Mouse (Mus musculus) left cerebral cortex, adult 2 months (tissue): ENCODE measurements around the gene Mrpl34. TPM values are rescaled to one million over a fixed set of nuclear protein-coding genes. Genes with fewer than 3 reads are reported as not detected.
A peak's percentile ranks its signal among the peaks of the same experiment; 100 is the strongest.

Experiments
- DNase-seq, 2 experiments: peaks; one replicate each; pipeline ENCODE4 v3.0.0; 2021 to 2022; ENCODE audit warnings: low spot score in 2 of 2, mixed read lengths in 1 of 2; ENCODE audit errors: extremely low spot score in 1 of 2
- H3K27ac ChIP-seq: fragments of 200-600 bp; 2 replicates; pipeline ENCODE4 v1.8.1; 2022
- H3K4me3 ChIP-seq: fragments of 200-600 bp; 2 replicates; pipeline ENCODE4 v1.8.1; 2022
- CTCF ChIP-seq: fragments of 200-600 bp; IDR thresholded peaks from 2 replicates; pipeline ENCODE4 v1.8.1; 2022; ENCODE audit warnings: antibody characterized with exemption, mild to moderate bottlenecking, moderate library complexity
- intact Hi-C: fragments of 180-260 bp; cut with DNase I; formaldehyde crosslinking; loops from one replicate; pipeline ENCODE4 v1.15.1; 2025
- total RNA-seq, 2 experiments: library from RNA; stranded (reverse); gene quantifications; 2 replicates each; pipeline ENCODE4 v1.2.3; 2021

Gene Mrpl34
- total RNA-seq, 2 experiments from 2014 or later: 49.2 to 57.1 TPM

GRCm38 (mm10) chr8:71478943-71479342 is 14.2 kb downstream of the Mrpl34 start:
- no peak overlapping the region for H3K4me3 ChIP-seq
- H3K27ac ChIP-seq: no peak overlapping the region
- intact Hi-C loops: no loop called here
- no peak for TF ChIP-seq CTCF
- no peak for DNase-seq

- Histone ChIP-seq H3K4me3 (no peak overlapping the region), H3K27ac (no peak overlapping the region)
- DNase-seq: no peak
- intact Hi-C loops: no loop called here
- no peak for TF ChIP-seq CTCF
Observed at GRCm38 (mm10) chr8:71483932-71484331, 19.2 kb downstream of the Mrpl34 start.

GRCm38 (mm10) chr8:71484736-71485135 is 20.0 kb downstream of the Mrpl34 start:
- intact Hi-C loops: loop anchor here (1.0 kb wide), 1 partner anchor 20 kb away; the partner anchor contains the start of gene Mrpl34
- H3K27ac ChIP-seq: no peak overlapping the region
- no peak for TF ChIP-seq CTCF
- no peak for DNase-seq
- peak overlapping the region; percentile 73 for H3K4me3 ChIP-seq

GRCm38 (mm10) chr8:71485142-71486135 is 20.7 kb downstream of the Mrpl34 start, which contains the start of gene Ano8:
Gene Ano8, minus strand, starts transcription at chr8:71485963.
- Histone ChIP-seq H3K4me3 (peak within 1 kb of the TSS; percentile 73), H3K27ac (peak within 1 kb of the TSS; percentile 85)
- intact Hi-C loops: loop anchor here (1.0 kb wide), 1 partner anchor 21 kb away; the partner anchor contains the start of gene Mrpl34
- no peak for TF ChIP-seq CTCF
- DNase-seq: peak; percentile 86 to 87

- TF ChIP-seq CTCF: no peak
- DNase-seq: no peak
- intact Hi-C loops: no loop called here
- Histone ChIP-seq H3K27ac (peak overlapping the region; percentile 85), H3K4me3 (peak overlapping the region; percentile 73)
Observed at GRCm38 (mm10) chr8:71486136-71486529, 21.4 kb downstream of the Mrpl34 start.

DNA sequence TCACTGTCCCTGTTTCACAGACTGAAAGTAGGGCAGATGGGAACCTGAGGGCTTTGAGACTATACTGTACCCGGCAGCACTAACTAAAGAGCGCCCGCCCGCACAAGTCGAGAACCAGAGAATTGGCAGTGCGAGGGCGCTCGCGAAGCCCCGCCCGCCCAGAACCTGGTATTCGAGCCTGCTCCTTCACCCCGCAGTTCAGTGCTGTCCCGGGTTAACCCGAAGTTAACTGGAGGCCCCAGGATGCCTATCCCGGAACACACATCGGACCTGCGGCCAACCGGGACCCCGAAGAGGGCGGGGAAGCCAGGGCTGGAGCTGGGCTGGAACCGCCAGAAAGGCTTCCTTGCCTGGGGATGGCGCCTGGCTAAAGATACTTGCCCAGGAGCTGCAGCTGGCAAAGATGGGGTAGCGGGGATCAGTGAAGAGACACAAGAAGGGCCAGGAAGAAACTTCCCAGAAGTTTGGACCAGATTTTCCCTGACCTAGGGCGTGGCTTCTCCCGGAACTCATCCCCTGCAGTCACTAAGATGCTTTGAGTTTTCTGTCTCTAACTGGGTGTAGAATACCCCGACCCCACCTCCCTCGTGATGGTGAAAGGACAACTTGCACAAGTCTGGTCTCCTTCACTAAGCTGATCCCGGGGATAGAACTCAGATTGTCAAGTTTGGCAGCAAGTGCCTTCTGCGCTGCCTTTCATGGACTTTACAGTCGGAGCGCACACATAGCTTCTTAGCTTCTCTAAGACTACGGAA is 23.1 kb downstream of the Mrpl34 start, which contains the start of gene Gtpbp3:
Gene Gtpbp3 (plus strand): TSS at position 413 of the 755 bp plus-strand sequence.
- peak within 1 kb of the TSS; percentile 60 for H3K4me3 ChIP-seq
- no peak for TF ChIP-seq CTCF
- DNase-seq: peak; percentile 77
- H3K27ac ChIP-seq: peak within 1 kb of the TSS; percentile 80
- intact Hi-C loops: no loop called here

DNA sequence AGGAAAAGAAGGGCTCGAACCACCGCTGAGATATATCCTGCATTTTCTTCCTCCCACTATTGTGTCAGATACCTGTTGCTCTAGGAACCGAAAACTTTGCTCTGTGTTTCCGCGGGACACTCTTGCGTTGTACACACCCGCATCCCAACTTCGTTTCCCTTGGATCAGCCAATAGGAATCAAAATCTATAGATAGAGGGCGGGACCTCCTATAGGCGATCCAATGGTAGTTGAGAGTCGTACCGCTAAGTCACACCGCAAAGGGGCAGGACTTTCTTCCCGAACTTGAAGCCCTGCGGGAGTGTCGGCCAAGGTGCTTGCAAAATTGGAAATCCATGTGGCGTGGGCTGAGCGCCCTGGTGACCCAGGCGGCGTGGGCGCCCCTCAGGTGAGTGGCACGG is 23.7 kb downstream of the Mrpl34 start:
- DNase-seq: peak; percentile 77 to 85
- H3K4me3 ChIP-seq: peak overlapping the region; percentile 60
- intact Hi-C loops: no loop called here
- TF ChIP-seq CTCF: no peak; the same call in 1 of the 2 replicates
- H3K27ac ChIP-seq: peak overlapping the region; percentile 69

DNA sequence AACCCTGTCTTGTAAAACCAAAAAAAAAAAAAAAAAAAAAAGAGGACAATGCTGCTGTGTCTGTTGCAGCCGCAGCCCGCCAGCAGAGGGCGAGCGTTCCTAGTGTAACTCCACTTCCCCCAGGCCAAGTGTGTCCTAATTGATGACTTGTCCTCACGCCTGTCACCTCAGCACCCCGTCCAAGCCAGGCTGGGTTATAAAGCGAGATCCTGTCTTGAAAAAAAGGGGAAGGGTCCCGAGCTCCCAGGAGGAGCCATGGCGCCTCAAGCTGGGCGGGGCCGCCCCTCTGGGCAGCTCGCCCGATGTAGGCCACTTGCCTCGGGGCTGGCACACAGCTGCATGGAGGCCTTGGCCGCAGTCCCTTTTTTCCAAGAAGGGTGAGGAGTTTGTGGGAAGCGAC is 30.3 kb downstream of the Mrpl34 start:
- no peak overlapping the region for H3K4me3 ChIP-seq
- DNase-seq: peak; percentile 73 to 81
- peak; percentile 76 for TF ChIP-seq CTCF
- H3K27ac ChIP-seq: no peak overlapping the region
- intact Hi-C loops: loop anchor here (1.0 kb wide), 1 partner anchor 26 kb away; no protein-coding TSS in a partner anchor

DNA sequence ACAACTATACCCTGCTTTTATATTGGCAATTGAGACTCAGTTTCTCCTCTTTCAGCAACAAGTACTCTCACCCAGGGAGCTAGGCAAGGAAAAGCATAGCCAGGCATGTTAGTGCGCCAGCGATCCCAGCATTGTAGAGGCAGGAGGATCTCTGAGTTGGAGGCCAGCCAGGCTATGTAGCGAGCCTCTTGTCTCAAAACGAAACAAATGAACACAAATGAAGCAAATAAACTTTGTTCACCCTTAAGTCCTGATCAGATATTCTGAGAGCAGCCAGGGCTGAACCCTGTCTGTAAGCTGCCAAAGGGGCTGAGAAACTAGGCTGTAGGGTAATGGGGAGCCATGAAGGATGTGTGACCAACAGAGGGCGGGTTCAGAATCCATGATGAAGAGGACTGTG is 31.1 kb downstream of the Mrpl34 start:
- Histone ChIP-seq H3K4me3 (no peak overlapping the region), H3K27ac (no peak overlapping the region)
- no peak for DNase-seq
- no peak for TF ChIP-seq CTCF
- intact Hi-C loops: loop anchor here (1.0 kb wide), 1 partner anchor 25 kb away; no protein-coding TSS in a partner anchor

DNA sequence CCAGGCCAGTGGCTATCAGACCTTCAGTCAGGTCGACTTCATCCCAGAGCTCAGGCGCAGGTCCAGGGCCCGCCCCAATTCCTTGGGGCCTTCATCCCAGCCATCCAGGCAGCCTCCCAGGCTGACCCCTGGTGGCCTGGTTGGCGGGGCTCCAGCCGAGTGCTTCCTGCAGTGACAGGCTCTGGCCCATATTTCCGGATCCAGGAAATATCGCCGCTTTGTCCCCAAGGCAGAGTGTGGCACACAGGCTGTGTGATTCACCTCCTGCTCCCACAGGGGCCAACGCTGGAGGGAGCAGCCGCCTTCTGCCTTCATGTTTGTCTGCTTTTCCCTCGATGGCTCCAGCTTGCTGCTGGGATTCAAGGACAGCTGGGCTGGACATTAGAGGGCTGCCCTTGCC is 31.7 kb downstream of the Mrpl34 start:
- Histone ChIP-seq H3K27ac (peak overlapping the region; percentile 36; the same call in 1 of the 2 replicates), H3K4me3 (no peak overlapping the region)
- DNase-seq: peak in 1 of 2 experiments; percentile 47
- TF ChIP-seq CTCF: peak; percentile 6
- intact Hi-C loops: no loop called here

DNA sequence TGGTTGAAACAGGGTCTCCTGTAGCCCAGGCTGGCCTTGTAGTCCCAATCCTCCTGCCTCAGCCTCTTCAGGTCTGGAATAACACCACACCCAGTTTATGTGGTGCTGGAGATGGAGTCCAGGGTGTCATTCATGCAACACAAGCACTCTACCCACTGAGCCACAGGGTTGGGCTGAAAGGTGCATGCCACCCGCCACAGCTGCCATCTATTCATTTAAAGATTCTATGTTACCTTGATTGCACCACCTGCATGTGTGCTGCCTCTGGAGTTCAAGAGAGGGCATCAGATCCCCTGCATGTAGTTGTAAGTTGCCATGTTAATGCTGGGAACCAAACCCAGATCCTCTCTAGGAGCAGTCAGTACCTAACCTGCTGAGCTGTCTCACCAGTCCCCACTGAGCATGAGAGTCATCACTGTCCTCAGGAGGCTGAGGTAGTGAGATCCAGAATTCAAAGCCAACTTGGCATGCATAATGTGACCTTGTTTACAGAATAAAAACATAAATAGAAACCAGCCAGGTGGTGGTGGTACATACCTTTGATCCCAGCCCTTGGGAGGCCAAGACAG is 32.4 kb downstream of the Mrpl34 start:
- DNase-seq: no peak
- H3K4me3 ChIP-seq: no peak overlapping the region
- H3K27ac ChIP-seq: no peak overlapping the region
- intact Hi-C loops: no loop called here
- TF ChIP-seq CTCF: no peak
